1 mouse cellular context compared by ENCODE assay signal in the genomic region with DNA sequence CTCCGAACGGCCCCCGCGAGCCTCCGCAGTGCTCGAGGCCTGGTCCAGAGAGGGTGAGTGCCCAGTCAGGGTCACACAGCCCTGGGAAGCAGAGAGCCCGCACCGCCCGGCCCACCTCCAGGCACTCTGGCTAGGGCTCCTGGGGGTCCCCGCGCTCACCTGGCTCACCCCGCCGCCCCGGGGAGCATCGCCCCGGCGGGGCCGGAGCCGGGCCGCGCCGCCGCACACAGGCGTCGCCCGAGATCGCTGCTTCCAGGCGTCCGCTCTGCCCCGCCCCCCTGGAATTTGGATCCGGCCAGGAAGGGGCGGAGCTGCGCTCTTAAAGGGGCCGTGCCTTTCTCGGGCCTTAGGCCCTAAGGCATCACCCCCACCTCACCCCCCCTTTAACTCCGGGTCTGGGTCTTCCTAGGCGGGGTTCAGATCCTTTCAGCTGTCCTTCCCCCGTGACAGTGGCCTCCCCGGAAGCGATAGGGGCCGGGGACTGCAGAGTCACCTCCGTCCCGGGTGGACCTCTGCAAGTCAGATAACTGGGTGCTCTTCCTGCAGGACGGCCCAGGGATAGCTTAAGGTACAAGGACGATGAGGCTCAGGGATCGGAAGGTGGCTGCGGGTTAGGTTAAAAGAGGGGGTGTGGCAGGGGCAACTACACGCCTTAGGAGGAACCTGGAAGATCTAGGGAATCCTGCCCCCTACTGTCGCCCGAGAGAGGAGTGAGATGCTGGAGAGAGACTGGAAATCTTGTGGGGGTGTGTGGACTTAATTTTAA.
TF ChIP-seq lines count a peak whose summit lies in the region.

A gene (minus strand): TSS at position 272 of the 766 bp plus-strand sequence.

TF ChIP-seq in MEL, 35 proteins besides CTCF, POLR2A, EP300 and RAD21 (continued from another document):
- TF ChIP-seq ZC3H11A (IDR thresholded peaks at IDR 0.05; ENCODE audit: low read depth, low read length): no peak
- peak; percentile 91 for TF ChIP-seq MXI1 (IDR thresholded peaks at IDR 0.05; ENCODE audit: low read depth, low read length)
- peak; percentile 52 for TF ChIP-seq NRF1 (IDR thresholded peaks at IDR 0.05; ENCODE audit: insufficient read depth, low read depth, low read length, poor library complexity, severe bottlenecking)
- TF ChIP-seq MEF2A (IDR thresholded peaks at IDR 0.05; ENCODE audit: extremely low read depth, insufficient replicate concordance, low read depth, low read length, poor library complexity, severe bottlenecking): no peak
- TF ChIP-seq SIN3A (IDR thresholded peaks at IDR 0.05; ENCODE audit: low read length): peak; percentile 95
- 0 out of 2 replicates have a peak, but pooled peaks have one; percentile 32 for TF ChIP-seq POLR2AphosphoS2 (IDR thresholded peaks at IDR 0.05; ENCODE audit: low read length)
- TF ChIP-seq SMC3 (IDR thresholded peaks at IDR 0.05; ENCODE audit: low read depth, low read length): peak; percentile 65
- TF ChIP-seq CHD1 (IDR thresholded peaks at IDR 0.05; ENCODE audit: low read depth, low read length): 0 out of 2 replicates have a peak, but pooled peaks have one; percentile 65
- TF ChIP-seq USF1 (IDR thresholded peaks at IDR 0.05; ENCODE audit: low read depth, low read length): peak; percentile 32; the same call in 1 of the 2 replicates
